Mouse (Mus musculus): ENCODE data around the gene Wfdc5. TPM values are rescaled to one million over a fixed set of nuclear protein-coding genes. Genes with fewer than 3 reads are reported as not detected.

The Wfdc5 gene
- polyA plus RNA-seq, 1 experiment = not detected

DNA sequence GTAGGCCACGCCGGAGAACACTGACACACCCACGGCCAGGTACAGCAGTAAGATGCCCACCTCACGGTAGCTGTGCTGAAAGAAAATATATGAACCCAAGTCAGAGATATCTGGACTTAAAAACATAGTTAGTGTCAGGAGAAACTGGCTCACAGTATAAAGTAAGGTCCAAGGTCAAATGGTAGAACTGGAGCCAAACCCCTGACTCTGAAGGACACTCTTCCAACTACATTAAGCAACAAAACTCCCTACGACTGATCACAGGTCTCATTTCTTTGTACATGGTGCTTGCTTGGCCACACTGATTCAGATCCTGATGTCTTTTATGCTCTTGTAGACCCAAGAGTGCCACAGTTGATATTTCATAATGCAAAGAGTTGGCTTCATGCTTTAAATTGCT, 17.6 kb downstream of the Wfdc5 start:
- peaks cover 34% of the 10 kb centered on the region for H3K27me3 ChIP-seq (ENCODE audit: control insufficient read depth)
- no peaks in the 10 kb centered on the region for H3K36me3 ChIP-seq (ENCODE audit: control insufficient read depth)
- H3K9me3 ChIP-seq (ENCODE audit: control insufficient read depth, low read length) = no peaks in the 10 kb centered on the region
- TF ChIP-seq TAL1 (IDR thresholded peaks at IDR 0.05; ENCODE audit: low read length) = no peak
- no peak for TF ChIP-seq GATA1 (IDR thresholded peaks at IDR 0.05; ENCODE audit: low read length)
- no peaks in the 10 kb centered on the region for H3K4me1 ChIP-seq (ENCODE audit: control insufficient read depth)
- H3K4me3 ChIP-seq (replicated peaks) = no peak overlapping the region

DNA sequence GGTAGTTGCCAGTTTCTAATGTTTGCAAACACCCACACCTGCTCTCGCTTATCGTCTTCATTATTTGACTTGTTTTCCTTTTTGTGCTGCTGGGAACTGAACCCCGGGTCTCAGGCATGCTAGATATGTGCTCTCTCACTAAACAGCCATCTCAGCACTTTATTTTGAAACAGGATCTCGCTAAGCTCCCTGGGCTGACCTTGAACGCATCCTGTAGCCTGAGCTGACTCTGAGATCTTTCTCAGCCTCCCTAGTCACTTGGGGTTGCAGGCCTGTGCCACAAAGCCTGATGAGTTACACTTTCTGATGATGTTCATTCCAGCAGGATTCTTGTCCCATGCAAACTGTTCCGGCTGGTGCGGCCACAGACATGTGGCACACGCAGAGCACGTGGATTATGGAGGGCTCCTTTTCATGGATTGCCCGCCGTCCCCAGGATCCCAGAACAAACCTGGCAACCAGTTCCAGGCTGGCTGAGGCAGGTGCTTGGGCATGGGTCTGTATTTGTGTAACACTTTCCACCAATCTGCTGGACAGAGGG, 21.0 kb downstream of the Wfdc5 start:
- Histone ChIP-seq H3K27me3 (ENCODE audit: control insufficient read depth) (peaks cover 2% of the 10 kb centered on the region), H3K9me3 (ENCODE audit: control insufficient read depth, low read length) (no peaks in the 10 kb centered on the region), H3K36me3 (ENCODE audit: control insufficient read depth) (no peaks in the 10 kb centered on the region), H3K4me1 (ENCODE audit: control insufficient read depth) (no peaks in the 10 kb centered on the region), H3K4me3 (replicated peaks) (no peak overlapping the region)
- no peak for TF ChIP-seq GATA1 (IDR thresholded peaks at IDR 0.05; ENCODE audit: low read length)
- no peak for TF ChIP-seq TAL1 (IDR thresholded peaks at IDR 0.05; ENCODE audit: low read length)

DNA sequence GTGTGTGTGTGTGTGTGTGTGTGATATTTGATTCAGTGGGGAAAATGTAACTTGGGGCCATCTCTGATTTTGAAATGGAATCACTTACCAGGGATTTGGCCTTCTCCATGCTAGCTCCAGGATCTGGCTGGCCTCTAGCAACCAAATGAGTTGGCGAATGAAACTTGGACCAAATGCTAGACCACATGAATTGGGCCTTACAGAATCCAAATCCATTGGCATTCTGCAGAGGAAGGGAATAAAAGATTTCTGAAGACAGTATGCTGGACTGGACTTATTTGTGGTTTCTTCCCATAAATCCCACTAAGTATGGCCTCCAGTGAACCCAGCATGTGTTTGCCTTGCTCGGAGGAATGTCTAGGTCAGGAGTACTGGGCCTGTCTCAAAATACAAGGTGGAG, 23.7 kb downstream of the Wfdc5 start:
- Histone ChIP-seq H3K4me3 (replicated peaks) (no peak overlapping the region), H3K4me1 (ENCODE audit: control insufficient read depth) (no peaks in the 10 kb centered on the region), H3K27me3 (ENCODE audit: control insufficient read depth) (no peaks in the 10 kb centered on the region), H3K9me3 (ENCODE audit: control insufficient read depth, low read length) (no peaks in the 10 kb centered on the region), H3K36me3 (ENCODE audit: control insufficient read depth) (peaks cover 11% of the 10 kb centered on the region)
- no peak for TF ChIP-seq GATA1 (IDR thresholded peaks at IDR 0.05; ENCODE audit: low read length)
- no peak for TF ChIP-seq TAL1 (IDR thresholded peaks at IDR 0.05; ENCODE audit: low read length)

DNA sequence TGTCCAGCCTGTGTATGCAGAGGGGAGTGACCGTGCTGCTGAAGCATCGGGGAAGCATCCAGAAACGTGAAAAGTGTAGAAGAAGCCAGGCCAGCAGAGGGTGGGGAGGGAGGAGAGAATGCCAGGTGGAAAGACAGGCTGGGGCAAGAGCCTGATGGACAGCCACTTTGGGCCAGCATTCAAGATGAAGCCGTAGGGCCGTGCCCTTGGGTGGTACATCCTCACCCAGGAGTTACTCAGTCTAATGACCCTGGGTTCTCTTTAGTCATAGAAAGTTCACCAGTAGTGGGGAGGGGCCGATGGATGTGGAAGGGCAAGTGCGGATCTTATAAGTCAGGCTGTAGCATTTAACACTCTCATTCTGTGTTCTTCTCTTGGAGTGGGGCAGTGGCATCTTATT, 26.4 kb downstream of the Wfdc5 start:
- H3K27me3 ChIP-seq (ENCODE audit: control insufficient read depth) = no peaks in the 10 kb centered on the region
- H3K4me1 ChIP-seq (ENCODE audit: control insufficient read depth) = no peaks in the 10 kb centered on the region
- no peak for TF ChIP-seq TAL1 (IDR thresholded peaks at IDR 0.05; ENCODE audit: low read length)
- no peak for TF ChIP-seq GATA1 (IDR thresholded peaks at IDR 0.05; ENCODE audit: low read length)
- peaks cover 34% of the 10 kb centered on the region for H3K36me3 ChIP-seq (ENCODE audit: control insufficient read depth)
- no peak overlapping the region for H3K4me3 ChIP-seq (replicated peaks)
- H3K9me3 ChIP-seq (ENCODE audit: control insufficient read depth, low read length) = no peaks in the 10 kb centered on the region

DNA sequence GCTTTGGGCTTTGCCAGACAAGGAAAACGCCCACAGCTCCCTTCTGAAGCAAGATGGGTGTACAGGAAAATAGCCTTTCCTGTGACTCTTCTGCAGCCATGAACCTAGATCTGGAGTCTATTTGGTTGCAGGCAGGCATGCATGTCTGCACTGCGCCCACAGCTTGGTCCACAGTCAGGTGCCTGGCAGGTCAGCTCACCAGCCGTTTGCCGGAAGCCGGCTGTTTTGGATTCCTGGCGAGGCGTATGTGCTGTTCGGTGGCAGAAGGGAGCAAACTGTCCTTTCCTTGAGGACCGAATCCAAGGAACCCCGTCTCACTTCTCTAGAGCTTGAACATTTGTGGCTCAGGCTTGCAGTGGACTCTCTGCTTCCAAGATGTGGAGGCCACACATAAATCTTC, 28.5 kb downstream of the Wfdc5 start:
- Histone ChIP-seq H3K9me3 (ENCODE audit: control insufficient read depth, low read length) (no peaks in the 10 kb centered on the region), H3K27me3 (ENCODE audit: control insufficient read depth) (no peaks in the 10 kb centered on the region), H3K4me1 (ENCODE audit: control insufficient read depth) (no peaks in the 10 kb centered on the region), H3K4me3 (replicated peaks) (no peak overlapping the region), H3K36me3 (ENCODE audit: control insufficient read depth) (peaks cover 42% of the 10 kb centered on the region)
- TF ChIP-seq GATA1 (IDR thresholded peaks at IDR 0.05; ENCODE audit: low read length) (no peak), TAL1 (IDR thresholded peaks at IDR 0.05; ENCODE audit: low read length) (no peak)

DNA sequence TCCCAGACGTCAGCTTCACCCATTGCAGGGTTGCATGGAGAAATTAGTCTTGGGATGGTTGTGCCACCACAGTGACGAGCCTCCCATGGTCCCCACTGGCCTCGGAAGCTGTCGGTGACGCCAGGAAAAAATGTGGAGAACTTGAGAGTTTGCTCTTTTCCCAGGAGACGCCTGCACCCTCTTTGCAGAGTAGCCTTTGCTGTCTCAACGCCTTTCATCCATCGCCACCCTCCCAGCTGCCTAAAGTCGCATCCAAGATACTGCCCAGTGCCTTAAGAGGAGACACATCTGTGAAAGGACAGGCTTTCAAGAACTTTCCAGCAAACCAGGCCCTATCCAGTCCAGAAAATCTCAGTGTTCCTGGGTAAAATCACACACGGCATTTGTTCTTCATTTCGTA, 30.2 kb downstream of the Wfdc5 start:
- TF ChIP-seq GATA1 (IDR thresholded peaks at IDR 0.05; ENCODE audit: low read length) (no peak), TAL1 (IDR thresholded peaks at IDR 0.05; ENCODE audit: low read length) (no peak)
- no peaks in the 10 kb centered on the region for H3K4me1 ChIP-seq (ENCODE audit: control insufficient read depth)
- peaks cover 45% of the 10 kb centered on the region for H3K36me3 ChIP-seq (ENCODE audit: control insufficient read depth)

DNA sequence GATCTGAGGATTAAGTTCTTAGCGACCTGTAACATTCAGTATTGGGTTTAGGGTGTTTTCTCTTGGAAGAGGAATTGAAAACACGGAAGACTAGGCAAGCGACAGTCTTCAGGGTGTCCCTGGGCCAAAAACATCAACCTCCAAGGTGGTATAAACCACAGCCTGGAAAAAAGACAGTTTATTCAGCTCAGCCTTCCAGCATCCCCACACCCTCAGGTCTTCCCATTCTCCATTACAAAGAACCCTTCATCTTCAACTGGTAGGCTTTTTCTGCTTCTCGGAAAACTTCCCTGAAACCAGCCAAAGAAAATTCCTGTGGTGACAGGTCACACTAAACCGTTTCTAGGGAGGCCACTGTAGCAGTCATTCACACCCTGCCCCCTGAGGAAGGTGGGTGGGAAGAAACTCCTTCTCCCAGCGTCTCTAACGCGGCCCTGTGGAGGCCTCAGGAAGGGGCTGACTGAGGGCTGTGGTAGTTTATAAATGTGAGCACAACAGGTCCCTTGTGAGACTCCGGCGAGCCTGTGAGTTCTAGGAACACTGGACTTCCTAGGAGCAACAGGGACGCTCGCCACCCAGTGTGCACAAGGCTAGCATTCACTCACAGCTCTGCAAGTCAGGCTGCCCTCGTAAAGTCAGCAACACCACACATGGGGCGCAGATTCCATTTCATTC, 32.3 kb downstream of the Wfdc5 start:
- Histone ChIP-seq H3K36me3 (ENCODE audit: control insufficient read depth) (peaks cover 43% of the 10 kb centered on the region), H3K9me3 (ENCODE audit: control insufficient read depth, low read length) (no peaks in the 10 kb centered on the region), H3K4me1 (ENCODE audit: control insufficient read depth) (no peaks in the 10 kb centered on the region), H3K4me3 (replicated peaks) (no peak overlapping the region), H3K27me3 (ENCODE audit: control insufficient read depth) (no peaks in the 10 kb centered on the region)
- TF ChIP-seq GATA1 (IDR thresholded peaks at IDR 0.05; ENCODE audit: low read length) (no peak), TAL1 (IDR thresholded peaks at IDR 0.05; ENCODE audit: low read length) (no peak)

More for the DNA sequence above, 30.2 kb downstream of the Wfdc5 start:
- no peaks in the 10 kb centered on the region for H3K27me3 ChIP-seq (ENCODE audit: control insufficient read depth)
- no peaks in the 10 kb centered on the region for H3K9me3 ChIP-seq (ENCODE audit: control insufficient read depth, low read length)
- no peak overlapping the region for H3K4me3 ChIP-seq (replicated peaks)

DNA sequence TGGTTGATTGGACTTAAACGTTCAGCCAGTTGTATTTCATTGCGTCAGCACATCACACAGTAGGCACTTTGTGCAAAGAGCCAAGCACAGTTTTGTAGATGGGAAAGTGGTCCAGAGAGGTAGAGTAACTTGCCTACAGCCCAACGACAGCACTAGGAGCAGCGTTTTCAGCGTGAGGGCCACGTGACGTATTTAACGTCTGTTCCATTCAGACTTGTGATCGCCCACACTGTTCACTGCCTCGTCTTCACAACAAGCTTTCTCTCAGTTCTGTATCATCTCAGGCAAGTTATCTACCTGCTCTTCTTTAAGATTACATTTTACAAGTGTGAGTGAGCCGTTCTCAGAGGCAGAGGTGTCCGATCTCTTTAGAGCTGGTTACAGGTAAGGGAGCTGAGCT, 36.0 kb downstream of the Wfdc5 start:
- Histone ChIP-seq H3K4me3 (replicated peaks) (no peak overlapping the region), H3K4me1 (ENCODE audit: control insufficient read depth) (no peaks in the 10 kb centered on the region), H3K9me3 (ENCODE audit: control insufficient read depth, low read length) (no peaks in the 10 kb centered on the region), H3K36me3 (ENCODE audit: control insufficient read depth) (peaks cover 22% of the 10 kb centered on the region), H3K27me3 (ENCODE audit: control insufficient read depth) (no peaks in the 10 kb centered on the region)
- TF ChIP-seq TAL1 (IDR thresholded peaks at IDR 0.05; ENCODE audit: low read length) (no peak), GATA1 (IDR thresholded peaks at IDR 0.05; ENCODE audit: low read length) (no peak)

DNA sequence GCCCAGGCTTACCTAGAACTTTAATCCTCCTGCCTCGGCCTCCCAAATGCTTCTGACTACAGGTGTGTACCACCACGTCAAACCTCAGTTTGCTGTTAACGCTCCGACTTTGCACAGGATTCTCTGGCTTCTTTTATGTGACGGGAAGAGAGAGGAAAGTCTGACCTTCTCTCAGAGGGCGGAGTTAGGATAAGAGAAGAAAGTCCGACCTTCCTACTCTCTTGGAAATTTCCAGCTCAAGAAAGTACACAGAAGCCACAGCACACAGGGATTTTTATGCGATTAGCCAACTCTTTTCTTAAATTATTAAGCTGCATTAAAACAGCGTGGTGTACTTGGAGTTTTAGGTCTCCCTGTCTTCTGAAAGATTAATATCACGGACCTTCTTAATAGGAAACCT, 38.0 kb downstream of the Wfdc5 start:
- Histone ChIP-seq H3K27me3 (ENCODE audit: control insufficient read depth) (no peaks in the 10 kb centered on the region), H3K9me3 (ENCODE audit: control insufficient read depth, low read length) (no peaks in the 10 kb centered on the region), H3K36me3 (ENCODE audit: control insufficient read depth) (peaks cover 15% of the 10 kb centered on the region), H3K4me3 (replicated peaks) (no peak overlapping the region), H3K4me1 (ENCODE audit: control insufficient read depth) (no peaks in the 10 kb centered on the region)
- TF ChIP-seq GATA1 (IDR thresholded peaks at IDR 0.05; ENCODE audit: low read length) = no peak
- no peak for TF ChIP-seq TAL1 (IDR thresholded peaks at IDR 0.05; ENCODE audit: low read length)

All from erythroblast, embryonic 14.5 days (primary cell).